Mouse (Mus musculus) urinary bladder, postnatal 36 days (tissue): ENCODE data around the gene Exoc4.

Source experiments
- DNase-seq, 2 experiments: peaks; one replicate each; pipeline ENCODE4 v3.0.0; 2022; ENCODE audit warnings: low spot score in 2 of 2, mixed read lengths in 1 of 2

Gene Exoc4

DNA sequence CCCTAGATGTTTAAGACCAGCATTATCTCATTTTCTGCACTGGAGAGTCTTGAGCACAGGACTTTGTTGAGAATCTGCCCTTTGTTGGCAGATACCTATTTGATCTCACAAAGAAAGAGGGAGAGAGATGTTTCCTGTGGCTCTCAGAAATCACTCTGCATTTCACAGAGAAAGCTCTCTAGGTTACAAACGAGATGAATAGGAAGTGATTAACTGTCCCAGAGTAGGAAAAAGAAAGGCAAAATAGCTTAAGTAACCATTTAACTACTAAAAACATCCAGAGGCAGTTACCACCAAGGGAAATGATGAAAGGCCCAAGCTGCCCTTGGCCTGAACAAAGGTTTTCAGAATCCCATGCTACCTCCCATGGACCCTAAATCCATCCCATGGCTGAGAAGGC lies 754.1 kb downstream of the Exoc4 start:
- no peak for DNase-seq

- no peak for DNase-seq
Observed at GRCm38 (mm10) chr6:34013469-34013868, 764.6 kb downstream of the Exoc4 start.
